ENCODE assay signal across 27 mouse cellular contexts in genomic region chr5:101666091-101666490, GRCm38 (mm10). TPM values are rescaled to one million over a fixed set of nuclear protein-coding genes. Genes with fewer than 3 reads are reported as not detected.
DNase-seq lines count a peak whose midpoint lies in the region; ATAC-seq and TF ChIP-seq lines count a peak whose summit lies in the region.
"Had no signal": no experiment of that assay in that cellular context is flagged by ENCODE, and none has a peak within 500 bp of the region (broad histone marks: within the 10 kb centered on the region; RNA-seq: fewer than 3 reads in every experiment).

No protein-coding gene starts in this region.

- no peak overlapping the region for H3K9ac ChIP-seq in kidney, postnatal 0 days (ENCODE audit: low read depth, low read length)
- no peak overlapping the region for H3K9ac ChIP-seq in kidney, embryonic 15.5 days
- H3K9ac ChIP-seq in neural tube, embryonic 12.5 days = no peak overlapping the region
- no peak overlapping the region for H3K9ac ChIP-seq in neural tube, embryonic 13.5 days
- H3K9ac ChIP-seq: embryonic facial prominence, embryonic 12.5 days; forebrain, embryonic 12.5 days; stomach, embryonic 15.5 days had no signal

- H3K27ac ChIP-seq in kidney, postnatal 0 days = no peak overlapping the region
- no peak overlapping the region for H3K27ac ChIP-seq in kidney, embryonic 15.5 days
- no peak overlapping the region for H3K27ac ChIP-seq in neural tube, embryonic 12.5 days
- no peak overlapping the region for H3K27ac ChIP-seq in neural tube, embryonic 13.5 days (replicated peaks)
- H3K27ac ChIP-seq: embryonic facial prominence, embryonic 12.5 days; forebrain, embryonic 12.5 days; layer of hippocampus, adult 2 months; stomach, embryonic 15.5 days had no signal

- H3K36me3 ChIP-seq in kidney, postnatal 0 days (ENCODE audit: insufficient read depth, low read length) = no peaks in the 10 kb centered on the region
- H3K36me3 ChIP-seq in kidney, embryonic 15.5 days = no peaks in the 10 kb centered on the region
- no peaks in the 10 kb centered on the region for H3K36me3 ChIP-seq in neural tube, embryonic 12.5 days
- H3K36me3 ChIP-seq in neural tube, embryonic 13.5 days = no peaks in the 10 kb centered on the region
- H3K36me3 ChIP-seq: embryonic facial prominence, embryonic 12.5 days; forebrain, embryonic 12.5 days; heart, embryonic 12.5 days; stomach, embryonic 15.5 days had no signal

- WGBS in kidney, postnatal 0 days = 3% methylated on average over 9 of the region's 9 CpGs
- 2% methylated on average over 9 of the region's 9 CpGs for WGBS in kidney, embryonic 15.5 days
- WGBS in neural tube, embryonic 12.5 days = under 1% methylated on average over 9 of the region's 9 CpGs
- WGBS in neural tube, embryonic 13.5 days = 2% methylated on average over 9 of the region's 9 CpGs

- H3K9me3 ChIP-seq in kidney, postnatal 0 days (replicated peaks; ENCODE audit: low read length) = no peaks in the 10 kb centered on the region
- H3K9me3 ChIP-seq in kidney, embryonic 15.5 days (replicated peaks) = no peaks in the 10 kb centered on the region
- H3K9me3 ChIP-seq in neural tube, embryonic 12.5 days = no peaks in the 10 kb centered on the region
- no peaks in the 10 kb centered on the region for H3K9me3 ChIP-seq in neural tube, embryonic 13.5 days
- H3K9me3 ChIP-seq: embryonic facial prominence, embryonic 12.5 days; forebrain, embryonic 12.5 days; heart, embryonic 12.5 days; stomach, embryonic 15.5 days had no signal

- 0 out of 2 replicates have a peak overlapping the region, but pooled peaks have one; percentile 36 for H3K4me3 ChIP-seq in kidney, postnatal 0 days (replicated peaks; ENCODE audit: low read depth, low read length)
- H3K4me3 ChIP-seq in kidney, embryonic 15.5 days (replicated peaks) = no peak overlapping the region
- H3K4me3 ChIP-seq in neural tube, embryonic 12.5 days = no peak overlapping the region
- 0 out of 2 replicates have a peak overlapping the region, but pooled peaks have one; percentile 45 for H3K4me3 ChIP-seq in neural tube, embryonic 13.5 days
- H3K4me3 ChIP-seq: erythroblast, embryonic 14.5 days; layer of hippocampus, adult 2 months had no signal

- ATAC-seq in kidney, postnatal 0 days (replicated peaks; ENCODE audit: low FRiP score, low read depth) = no peak
- ATAC-seq in kidney, embryonic 15.5 days (replicated peaks; ENCODE audit: low FRiP score) = no peak
- ATAC-seq in neural tube, embryonic 12.5 days (ENCODE audit: low FRiP score, low read depth) = no peak
- no peak for ATAC-seq in neural tube, embryonic 13.5 days (ENCODE audit: low read depth)

- peaks cover 79% of the 10 kb centered on the region for H3K27me3 ChIP-seq in kidney, postnatal 0 days (ENCODE audit: insufficient read depth, low read length)
- peaks cover 98% of the 10 kb centered on the region for H3K27me3 ChIP-seq in kidney, embryonic 15.5 days
- peaks cover 95% of the 10 kb centered on the region for H3K27me3 ChIP-seq in neural tube, embryonic 12.5 days (replicated peaks)
- H3K27me3 ChIP-seq in neural tube, embryonic 13.5 days = peaks cover 99% of the 10 kb centered on the region

- no peak overlapping the region for H3K4me2 ChIP-seq in kidney, postnatal 0 days (ENCODE audit: low read length)
- no peak overlapping the region for H3K4me2 ChIP-seq in kidney, embryonic 15.5 days
- H3K4me2 ChIP-seq in neural tube, embryonic 12.5 days (replicated peaks) = peak overlapping the region; percentile 60
- peak overlapping the region; percentile 50 for H3K4me2 ChIP-seq in neural tube, embryonic 13.5 days

- no peak for TF ChIP-seq CTCF in kidney, postnatal 0 days (IDR thresholded peaks at IDR 0.05; ENCODE audit: low read depth)

- H3K4me1 ChIP-seq in kidney, postnatal 0 days (replicated peaks; ENCODE audit: insufficient read depth, low read length) = peaks cover 19% of the 10 kb centered on the region
- H3K4me1 ChIP-seq in kidney, embryonic 15.5 days = peaks cover 36% of the 10 kb centered on the region
- peaks cover 27% of the 10 kb centered on the region for H3K4me1 ChIP-seq in neural tube, embryonic 12.5 days
- peaks cover 20% of the 10 kb centered on the region for H3K4me1 ChIP-seq in neural tube, embryonic 13.5 days (replicated peaks)

- DNase-seq in heart, adult 11 months = peak; percentile 27
- DNase-seq in heart, postnatal 14 days = no peak
- no peak for DNase-seq in kidney, postnatal 0 days (ENCODE audit: low spot score)
- no peak for DNase-seq in neural tube, embryonic 10.5 days (ENCODE audit: extremely low spot score, low spot score)
- no peak for DNase-seq in thymus, postnatal 10 days (ENCODE audit: low spot score in 2 of 2)
- DNase-seq: adrenal gland, postnatal 36 days; cerebellum, adult 9-10 months; heart, postnatal 36 days; kidney, postnatal 25 days; lung, adult 18-20 months; thymus, adult 2 months had no signal

- intact Hi-C loops in heart, postnatal 14 days (cut with DNase I) = loop anchor here (5.0 to 10.0 kb wide), 2 partner anchors 301 to 644 kb away; no protein-coding TSS in a partner anchor

RNA-seq across cellular contexts. Expression of gene Nkx6-1, which starts 1.3 kb away (rescaled TPM):
- under 1 TPM; 0.07 to 0.10 TPM for total RNA-seq in heart, postnatal 14 days (2021)
- polyA plus RNA-seq in kidney, postnatal 0 days (2015; fragmentation: Nextera tagmentation; extraction: Ambion mirVana) = 0.51 and 0.52 TPM in 2 replicates
- polyA plus RNA-seq in kidney, embryonic 15.5 days (2015; fragmentation: Nextera tagmentation; extraction: Ambion mirVana) = 0.55 and 0.90 TPM in 2 replicates
- 9.6 and 11.5 TPM in 2 replicates for polyA plus RNA-seq in neural tube, embryonic 12.5 days (2016; fragmentation: Nextera tagmentation; extraction: Ambion mirVana)
- 7.6 and 7.7 TPM in 2 replicates for polyA plus RNA-seq in neural tube, embryonic 13.5 days (2015; fragmentation: Nextera tagmentation; extraction: Ambion mirVana)
- total RNA-seq: adrenal gland, adult 18-20 months; adrenal gland, postnatal 36 days; common myeloid progenitor, adult 5-6 weeks; gastrocnemius, adult 18-20 months; gastrocnemius, postnatal 4 days; liver, adult 2 months; megakaryocyte, adult 5-6 weeks had no signal
- polyA plus RNA-seq: erythroblast, embryonic 14.5 days; limb, embryonic 11.5 days; liver, adult 2 months; thymus, adult 2 months had no signal

Comparison
In these comparisons a context has a peak if more than half of its experiments do, and no peak if none do; other contexts are left out.
1. H3K4me3 ChIP-seq: peak in kidney, postnatal 0 days (single experiment) and neural tube, embryonic 13.5 days (single experiment); none in kidney, embryonic 15.5 days (single experiment) and neural tube, embryonic 12.5 days (single experiment).
2. H3K4me2 ChIP-seq: peak in neural tube, embryonic 12.5 days (single experiment) and neural tube, embryonic 13.5 days (single experiment); none in kidney, postnatal 0 days (single experiment) and kidney, embryonic 15.5 days (single experiment).